Mouse (Mus musculus) brain, adult 10 weeks (tissue): ENCODE measurements around the gene Katna1. TPM values are rescaled to one million over a fixed set of nuclear protein-coding genes. Genes with fewer than 3 reads are reported as not detected.

ENCODE experiments used
- polyA plus RNA-seq: library from polyadenylated mRNA; stranded (reverse); fragments of 350-450 nt; fragmentation: Illumina TruSeq; extraction: RNeasy Lipid Tissue Mini Kit (QIAGEN cat#74804); gene quantifications from one replicate; pipeline ENCODE4 v1.2.3, GENCODE M21; 2015; ENCODE audit warnings: low read depth, low replicate concordance

Katna1 gene
- 17.8 TPM for polyA plus RNA-seq

GRCm38 (mm10) chr10:7725751-7726500 lies at the start of gene Katna1:
Katna1 (plus strand) TSS chr10:7726000.

DNA sequence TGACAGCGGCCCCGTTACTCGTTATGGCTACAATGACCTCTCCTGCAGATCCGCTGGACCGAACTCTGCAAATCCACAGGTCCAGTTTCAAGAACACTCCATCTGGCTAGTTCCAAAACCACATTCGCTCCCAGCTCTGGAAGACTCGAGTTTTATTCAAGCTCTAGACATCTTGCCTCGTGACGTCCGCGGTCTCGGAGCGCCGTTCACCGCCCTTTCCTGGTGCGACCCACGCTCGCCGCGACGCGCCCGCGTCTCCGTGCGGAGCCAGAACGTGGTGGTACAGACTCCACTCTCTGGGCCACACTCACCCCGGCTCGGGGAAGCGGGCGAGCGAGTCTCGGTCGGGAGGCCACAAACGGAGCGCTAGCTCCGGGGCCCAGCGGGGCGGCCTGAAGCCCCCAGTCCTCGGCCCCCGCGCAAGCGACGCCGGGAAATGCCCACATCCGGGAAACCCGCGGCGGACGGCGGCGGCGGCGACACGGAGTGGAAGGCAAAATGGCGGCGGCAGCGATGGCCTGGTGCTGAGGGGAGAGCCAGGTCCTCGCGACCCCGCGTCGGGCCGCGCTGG lies 45.0 kb upstream of the Katna1 start, which contains the start of the genes Pcmt1 and Lats1:
Pcmt1 (minus strand) TSS at position 406 of the 571 bp plus-strand sequence.
Lats1 (plus strand) TSS at position 484 of the 571 bp plus-strand sequence.

DNA sequence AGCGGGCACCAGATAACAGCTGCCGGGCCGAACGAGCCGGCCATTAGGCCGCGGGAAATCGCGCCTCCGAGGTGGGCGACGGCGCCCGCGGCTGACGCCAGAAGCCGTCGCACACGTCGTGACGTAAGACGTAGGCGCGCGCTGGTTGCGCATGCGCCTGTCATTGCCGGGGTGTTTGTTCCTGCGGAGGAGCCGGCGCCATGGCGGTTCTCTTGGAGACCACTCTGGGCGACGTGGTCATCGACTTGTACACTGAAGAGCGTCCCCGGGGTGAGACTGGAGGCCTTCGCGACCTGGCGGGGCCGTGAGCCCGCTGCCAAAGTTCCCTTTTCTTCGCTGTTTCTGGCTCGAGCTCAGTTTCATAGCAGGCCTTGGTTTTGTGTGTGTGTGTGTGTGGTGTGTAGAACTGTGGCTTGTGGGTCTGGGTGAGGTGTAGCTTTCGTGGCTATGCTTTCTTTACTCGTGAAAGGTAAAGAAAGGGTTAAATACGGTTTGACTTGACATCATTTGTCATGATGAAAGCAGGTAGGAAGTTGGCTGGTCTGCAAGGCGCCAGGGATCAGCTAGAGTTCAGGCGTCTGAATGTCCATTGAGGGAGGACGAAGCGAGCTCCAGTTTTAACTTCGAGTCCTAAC lies 67.1 kb downstream of the Katna1 start, which contains the start of the genes Ginm1 and Ppil4:
Ginm1 (minus strand) TSS at position 74 of the 635 bp plus-strand sequence.
Ppil4 (plus strand) TSS at position 141 of the 635 bp plus-strand sequence.

Other genes with a start within 250 kb of the Katna1 start
- gene Lrp11, start 136.2 kb upstream of the Katna1 start, polyA plus RNA-seq, result 122 TPM
- gene Nup43, start 58.5 kb upstream of the Katna1 start, polyA plus RNA-seq, result 8.9 TPM
- gene Pcmt1, start 44.9 kb upstream of the Katna1 start, polyA plus RNA-seq, result 241 TPM
- gene Lats1, start 44.8 kb upstream of the Katna1 start, polyA plus RNA-seq, result 15.8 TPM
- gene Ginm1, start 66.8 kb downstream of the Katna1 start, polyA plus RNA-seq, result 26.3 TPM
- gene Ppil4, start 66.9 kb downstream of the Katna1 start, polyA plus RNA-seq, result 30.9 TPM
- gene Zc3h12d, start 106.5 kb downstream of the Katna1 start, polyA plus RNA-seq, result not detected
- 42.6 TPM for gene Tab2, start 230.2 kb downstream of the Katna1 start, polyA plus RNA-seq